Mouse (Mus musculus): ENCODE data around the gene Zfp229. TPM values are rescaled to one million over a fixed set of nuclear protein-coding genes. Genes with fewer than 3 reads are reported as not detected.
A peak's percentile ranks its signal among the peaks of the same experiment; 100 is the strongest.
"Not testable (repeated sequence)": the region's sequence is repeated elsewhere in the genome, so short reads cannot be mapped to it uniquely, and the experiment has no call there.

Gene Zfp229
- total RNA-seq (2015) (2.8 and 3.1 TPM in 2 replicates), total RNA-seq (2017) (4.0 and 4.4 TPM in 2 replicates)

DNA sequence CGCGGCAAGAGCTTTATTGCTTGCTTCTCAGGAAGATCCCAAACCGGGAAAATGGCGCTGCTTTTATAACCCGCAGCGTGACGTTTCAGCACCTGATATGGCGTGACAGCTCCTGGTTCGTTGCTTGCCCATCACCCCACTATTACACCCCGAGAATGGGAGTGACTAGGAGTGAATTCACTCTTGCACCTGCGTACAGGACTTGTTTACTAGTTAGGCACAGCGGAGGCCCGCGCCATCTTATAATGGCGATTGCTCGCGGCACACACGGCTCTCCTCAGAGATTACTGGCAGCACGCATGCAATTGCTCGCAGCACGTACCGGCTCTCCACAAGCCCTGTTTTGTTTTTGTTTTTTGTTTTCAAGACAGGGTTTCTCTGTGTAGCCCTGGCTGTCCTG, at the start of gene Zfp229:
Zfp229 (plus strand) TSS at position 301 of the 400 bp plus-strand sequence.
- not testable (repeated sequence) for ATAC-seq (ENCODE audit: poor library complexity, severe bottlenecking)

DNA sequence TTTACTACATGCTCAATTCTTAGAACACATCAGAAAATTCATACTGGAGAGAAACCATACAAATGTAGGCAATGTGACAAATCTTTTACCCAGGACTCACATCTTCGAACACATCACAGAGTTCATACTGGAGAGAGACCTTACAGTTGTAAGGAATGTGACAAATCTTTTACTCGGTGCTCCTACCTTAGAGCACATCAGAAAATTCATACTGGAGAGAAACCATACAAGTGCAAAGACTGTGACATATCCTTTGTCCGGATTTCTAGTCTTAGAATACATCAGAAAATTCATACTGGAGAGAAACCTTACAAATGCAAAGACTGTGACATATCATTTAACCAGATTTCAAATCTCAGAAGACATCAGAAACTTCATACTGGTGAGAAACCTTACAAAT, 39.0 kb upstream of the Zfp229 start, which contains the start of gene Gm10226:
Gm10226 (plus strand) TSS at position 301 of the 400 bp plus-strand sequence.
- ATAC-seq (ENCODE audit: poor library complexity, severe bottlenecking), result no peak

DNA sequence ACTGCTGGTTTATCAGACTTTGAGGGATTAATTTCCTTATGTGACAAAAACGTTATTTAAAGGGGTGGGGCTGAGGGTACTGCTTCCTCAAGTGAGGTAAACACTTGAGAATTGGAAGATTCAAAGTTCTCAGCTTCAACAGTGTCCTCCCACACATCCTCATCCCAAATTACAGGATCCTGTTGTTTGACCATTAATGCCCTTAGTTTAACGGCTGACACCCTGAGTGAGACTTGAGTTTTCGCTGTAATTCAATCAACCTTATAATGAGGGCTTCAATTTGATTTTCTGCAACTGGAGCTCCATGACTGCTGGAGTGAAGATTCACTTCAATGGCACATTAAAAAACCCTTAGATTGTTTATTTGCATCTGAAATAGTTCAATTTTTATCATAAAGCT, 37.3 kb upstream of the Zfp229 start:
- ATAC-seq (ENCODE audit: poor library complexity, severe bottlenecking), result no peak

DNA sequence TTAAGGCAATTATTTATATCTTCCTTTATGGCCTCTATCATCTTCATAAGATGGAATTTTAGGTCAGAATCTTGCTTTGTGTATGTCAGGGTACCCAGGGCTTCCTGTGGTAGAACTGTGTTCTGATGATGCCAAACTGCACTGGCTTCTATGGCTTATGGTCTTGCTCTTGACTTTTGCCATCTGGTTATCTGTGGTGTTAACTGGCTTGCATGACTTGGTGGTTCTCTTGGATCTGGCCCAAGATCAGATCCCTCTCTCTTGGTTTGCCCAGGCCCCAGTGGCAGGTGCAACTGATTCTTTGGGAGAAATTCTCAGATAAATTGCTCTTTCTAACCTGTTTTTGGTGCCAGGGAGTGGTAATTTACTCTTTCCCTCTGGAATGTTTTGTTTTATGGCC, 34.5 kb upstream of the Zfp229 start:
- ATAC-seq (ENCODE audit: poor library complexity, severe bottlenecking), result no peak

DNA sequence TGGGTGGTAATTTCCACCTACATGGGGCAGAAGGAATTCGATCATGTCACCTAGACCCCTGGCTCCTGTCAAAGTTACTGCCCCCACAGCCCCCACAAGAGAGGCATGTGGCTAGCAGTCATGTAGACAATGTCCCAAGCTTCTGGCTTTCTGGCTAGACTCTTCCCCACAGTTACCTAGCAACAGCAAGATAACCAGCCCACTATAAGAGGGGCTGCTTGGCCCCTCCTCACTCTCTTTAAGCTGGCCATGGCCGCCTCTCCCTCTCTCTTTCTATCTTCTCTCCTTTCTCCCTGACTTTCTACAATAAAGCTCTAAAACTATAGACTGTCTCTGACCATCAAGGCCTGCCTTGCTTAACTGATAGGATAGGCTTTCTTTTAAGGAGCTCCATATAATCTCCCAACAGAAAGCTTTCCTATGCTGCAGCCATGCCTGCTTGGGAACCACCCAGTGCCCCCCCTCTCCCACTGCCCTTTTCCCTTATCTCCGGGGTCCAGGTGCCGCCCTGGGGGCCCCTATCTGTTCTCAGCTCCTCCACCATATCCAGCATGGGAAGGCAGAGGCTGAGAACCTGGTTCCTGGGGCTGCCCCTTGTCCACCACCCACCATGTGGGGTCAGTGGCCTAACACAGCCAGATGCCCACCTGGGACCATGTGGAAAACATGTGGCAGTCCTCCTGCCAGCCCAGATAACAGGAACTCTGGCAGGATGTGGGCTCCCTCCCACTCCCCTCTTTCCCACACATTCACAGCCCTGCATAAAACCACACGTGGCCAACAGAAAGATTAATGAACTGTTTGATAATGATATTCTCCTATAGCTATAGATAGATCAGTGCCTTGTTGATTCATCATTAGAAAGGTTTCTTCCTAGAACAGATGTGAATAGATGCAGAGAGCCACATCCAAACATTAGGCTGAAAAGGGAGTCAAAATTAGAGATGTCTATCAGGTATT, 28.0 kb upstream of the Zfp229 start:
- ATAC-seq (ENCODE audit: poor library complexity, severe bottlenecking), result no peak

DNA sequence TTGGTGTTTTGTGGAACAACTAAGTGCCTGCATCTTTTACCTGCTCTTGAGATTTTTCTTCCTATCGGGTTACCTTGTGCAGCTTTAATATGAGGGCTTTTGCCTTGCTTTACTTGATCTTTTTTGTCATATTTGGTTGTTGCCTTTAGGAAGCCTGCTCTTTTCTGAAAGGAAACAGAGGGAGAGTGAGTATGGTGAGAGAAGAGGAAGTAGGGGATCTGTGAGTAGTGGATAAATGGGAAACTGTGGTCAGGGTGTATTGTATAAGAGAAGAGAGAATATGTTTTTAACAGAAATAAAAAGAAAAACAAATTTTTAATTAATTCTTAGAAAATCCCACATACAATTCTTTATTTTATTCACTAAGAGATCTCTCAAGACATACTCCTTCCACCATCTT, 27.2 kb upstream of the Zfp229 start:
- ATAC-seq (ENCODE audit: poor library complexity, severe bottlenecking), result peak; percentile 64

DNA sequence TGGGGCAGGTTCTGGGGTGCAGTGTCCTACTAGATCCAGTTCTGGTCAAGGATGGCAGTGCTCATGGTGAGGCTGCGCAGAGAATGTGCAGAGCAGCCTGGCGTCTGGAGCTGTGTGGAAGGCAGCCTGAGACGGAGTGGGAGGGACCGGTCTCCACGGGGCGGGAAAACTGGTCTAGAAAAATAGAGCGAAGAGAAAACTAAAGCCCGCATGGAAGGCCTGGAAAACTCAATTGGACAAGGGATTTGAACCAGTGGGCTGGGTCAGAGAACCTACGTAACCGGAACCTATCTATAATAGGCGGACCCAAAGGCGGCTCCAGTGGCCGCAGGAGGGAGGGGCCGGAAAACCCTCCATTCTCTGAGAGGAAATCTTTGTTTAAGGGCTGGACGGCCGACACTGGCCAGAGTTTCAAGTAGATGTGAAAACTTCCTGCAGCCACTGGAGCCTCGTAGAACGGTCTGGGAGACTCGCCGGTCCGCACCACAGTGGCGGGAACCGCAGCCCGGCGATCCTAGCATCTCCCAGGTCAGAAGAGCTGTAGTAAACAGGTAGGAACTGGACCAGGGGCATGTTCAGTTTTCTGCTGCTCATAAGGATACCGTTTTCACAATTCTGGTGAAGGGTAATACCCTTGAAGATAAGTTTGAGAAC, 23.1 kb upstream of the Zfp229 start, which contains the start of gene Zfp760:
Zfp760 (plus strand) TSS at position 399 of the 654 bp plus-strand sequence.
- ATAC-seq (ENCODE audit: poor library complexity, severe bottlenecking), result peak; percentile 94

DNA sequence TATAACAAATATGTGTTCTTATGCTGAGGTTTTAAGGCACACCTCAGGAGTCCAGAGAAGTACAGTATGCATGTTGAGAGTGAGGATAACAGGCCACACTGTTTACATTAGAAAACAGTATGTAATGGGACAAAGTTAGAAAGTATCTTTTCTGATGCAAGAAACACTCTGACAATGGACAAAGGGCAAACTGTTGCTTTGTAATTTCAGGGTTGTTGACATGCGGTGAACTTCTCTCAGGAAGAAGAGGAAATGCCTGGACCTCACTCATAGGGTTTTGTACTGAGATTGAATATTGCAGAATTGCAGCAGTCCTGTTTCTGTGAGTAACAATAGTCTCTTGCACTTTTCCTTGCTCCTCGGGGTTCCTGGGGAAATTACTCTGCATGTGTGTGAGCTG, 22.2 kb upstream of the Zfp229 start:
- ATAC-seq (ENCODE audit: poor library complexity, severe bottlenecking), result 0 out of 2 replicates have a peak, but pooled peaks have one; percentile 14

DNA sequence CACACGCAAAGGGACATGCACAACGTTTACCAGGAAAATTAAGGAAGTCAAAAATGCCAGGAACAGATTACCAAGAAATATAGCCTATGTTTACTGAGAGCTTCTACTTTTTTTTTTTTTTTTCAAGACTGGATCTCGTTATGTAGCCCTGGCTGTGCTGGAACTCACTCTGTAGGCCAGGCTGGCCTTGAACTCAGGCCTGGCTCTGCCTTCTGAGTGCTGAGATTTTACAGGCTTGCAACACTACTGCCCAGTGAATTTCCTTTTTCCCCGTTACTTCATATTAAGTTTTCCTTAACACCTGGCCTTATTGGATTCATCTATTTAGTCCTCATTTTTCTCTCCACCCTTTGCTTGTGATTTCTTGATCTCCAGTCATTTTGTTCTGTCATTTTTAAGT, 2.5 kb downstream of the Zfp229 start:
- 0 out of 2 replicates have a peak, but pooled peaks have one; percentile 11 for ATAC-seq (ENCODE audit: poor library complexity, severe bottlenecking)

DNA sequence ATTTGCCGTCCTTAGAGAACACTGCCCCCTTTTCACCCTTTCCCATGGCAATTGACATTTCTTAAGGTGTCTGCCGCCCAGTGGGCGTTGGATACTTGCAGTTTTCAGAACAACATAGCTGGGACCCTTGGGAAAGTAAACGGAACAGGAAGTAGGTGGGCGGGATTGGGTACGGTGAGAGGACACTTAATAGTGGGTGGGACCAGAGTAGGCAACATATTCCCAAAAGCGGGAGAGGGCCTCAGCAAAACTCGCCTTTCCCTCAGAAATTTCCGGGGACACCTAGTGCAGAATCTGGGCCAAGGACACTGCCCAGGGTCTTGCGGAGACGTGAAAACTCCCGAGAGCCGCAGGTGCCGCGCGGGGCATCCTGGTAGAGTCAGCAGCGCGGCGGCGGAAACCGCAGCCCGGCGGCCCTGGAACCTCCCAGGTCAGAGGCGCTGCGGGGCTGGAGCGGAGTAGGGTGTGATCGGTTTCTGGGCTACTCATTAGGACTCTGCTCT, 3.0 kb downstream of the Zfp229 start:
- peak; percentile 91 for ATAC-seq (ENCODE audit: poor library complexity, severe bottlenecking)

DNA sequence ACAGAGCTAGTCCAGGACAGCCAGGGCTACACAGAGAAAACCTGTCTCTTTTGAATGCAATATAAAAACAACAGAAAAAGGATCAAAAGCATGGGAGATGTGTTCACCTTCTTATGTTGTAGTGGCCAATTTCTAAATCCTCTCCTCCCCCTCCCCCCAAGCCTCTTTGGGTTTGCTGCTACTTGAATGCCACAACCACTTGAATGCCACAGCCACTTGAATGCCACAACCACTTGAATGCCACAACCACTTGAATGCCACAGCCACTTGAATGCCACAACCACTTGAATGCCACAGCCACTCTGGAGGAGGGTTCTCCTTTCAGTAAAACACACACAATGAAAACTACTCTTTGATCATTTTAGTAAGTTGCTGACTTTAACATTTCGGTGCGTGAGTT, 22.2 kb downstream of the Zfp229 start:
- ATAC-seq (ENCODE audit: poor library complexity, severe bottlenecking), result no peak

DNA sequence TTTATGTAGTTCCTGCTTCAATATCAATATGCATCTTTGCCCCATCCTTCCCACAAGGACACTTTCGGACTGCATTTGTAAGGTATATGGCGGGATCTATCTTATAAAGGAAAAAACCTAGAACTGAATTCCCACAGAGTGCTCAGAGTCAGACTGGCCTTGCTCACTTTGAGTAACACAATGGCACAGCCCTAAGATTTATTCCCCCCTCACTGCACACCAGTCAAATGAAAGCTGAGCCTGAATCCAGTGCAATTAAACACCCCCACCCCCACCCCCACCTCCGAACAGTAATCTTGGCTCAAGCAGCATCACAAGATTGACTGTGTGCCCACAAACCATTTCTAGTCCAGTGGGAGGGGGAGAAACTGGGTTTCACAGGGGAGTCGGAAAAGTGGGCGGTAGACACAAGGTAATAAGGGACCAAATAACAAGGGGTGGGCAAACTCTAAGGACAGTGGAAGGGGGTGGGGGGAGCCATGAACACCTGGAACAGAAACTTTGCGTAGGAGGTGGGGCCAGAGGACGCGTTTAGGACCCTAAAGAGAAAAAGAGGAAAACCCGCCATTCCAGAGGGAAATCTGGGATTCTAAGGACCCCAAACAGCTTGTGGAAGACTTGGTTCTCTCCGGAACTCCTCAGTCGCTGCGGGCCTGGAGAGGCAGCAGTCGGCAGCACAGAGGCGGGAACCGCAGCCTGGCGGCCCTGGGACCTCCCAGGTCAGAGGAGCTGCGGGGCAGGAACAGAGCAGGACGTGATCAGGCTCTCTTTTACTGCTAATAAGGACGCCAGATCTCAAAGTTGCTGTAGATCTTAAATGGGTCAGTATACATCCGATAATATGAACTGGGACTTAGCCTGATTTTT, 23.0 kb downstream of the Zfp229 start:
- no peak for ATAC-seq (ENCODE audit: poor library complexity, severe bottlenecking)

DNA sequence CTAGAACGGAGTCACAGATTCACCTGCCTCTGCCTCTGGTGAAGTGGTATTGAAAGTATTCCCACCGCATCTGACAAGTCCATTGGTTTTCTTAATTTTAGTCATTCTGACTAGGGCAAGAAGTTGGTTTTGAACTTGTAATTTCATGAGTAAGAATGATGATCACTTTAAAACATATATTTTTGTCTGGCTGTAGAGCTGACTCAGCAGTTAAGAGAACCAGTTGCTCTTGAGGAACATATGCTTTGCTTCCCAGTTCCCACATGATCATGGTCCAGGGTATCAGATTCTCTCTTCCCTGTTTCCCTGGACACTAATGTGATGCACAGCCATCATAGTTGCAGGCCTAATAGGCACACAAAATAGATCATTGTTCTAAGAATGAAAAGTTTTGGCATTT, 39.7 kb downstream of the Zfp229 start:
- ATAC-seq (ENCODE audit: poor library complexity, severe bottlenecking), result no peak

DNA sequence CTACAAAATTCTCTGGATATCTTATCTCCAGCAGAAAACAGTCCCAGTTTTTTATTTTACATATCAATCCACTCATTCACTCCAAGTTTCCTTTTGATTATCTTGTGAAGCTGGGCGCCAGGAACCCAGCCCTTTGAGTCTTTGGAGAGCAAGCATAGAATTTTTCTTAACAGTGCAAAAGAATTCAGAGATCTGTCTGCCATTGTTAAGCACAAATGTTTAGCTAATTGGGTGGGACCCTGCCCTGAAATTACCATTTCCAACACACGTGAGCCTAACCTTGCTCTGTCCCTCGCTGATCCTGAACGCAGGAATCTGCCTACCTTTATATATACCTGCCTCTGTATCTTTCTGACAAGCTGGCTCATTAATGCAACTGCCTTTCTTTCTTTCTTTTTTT, 61.7 kb downstream of the Zfp229 start:
- no peak for ATAC-seq (ENCODE audit: poor library complexity, severe bottlenecking)

DNA sequence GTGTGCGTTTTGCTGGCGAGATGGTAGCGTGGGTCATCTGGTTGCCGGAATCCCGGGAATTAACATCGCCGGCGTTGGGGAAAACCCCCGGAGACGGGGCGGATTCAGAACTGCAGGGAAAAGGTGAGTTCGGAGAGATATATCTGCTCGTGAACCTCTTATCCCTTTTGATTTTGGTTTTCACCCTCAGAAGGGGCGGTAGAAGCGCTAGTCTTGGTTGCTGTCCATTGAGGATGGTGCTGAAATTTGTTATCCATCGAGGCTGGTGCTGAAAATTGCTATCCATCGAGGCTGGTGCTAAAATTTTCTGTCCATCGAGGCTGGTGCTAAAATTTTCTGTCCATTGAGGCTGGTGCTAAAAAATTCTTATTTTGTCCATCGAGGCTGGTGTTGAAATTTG, 70.8 kb downstream of the Zfp229 start:
- ATAC-seq (ENCODE audit: poor library complexity, severe bottlenecking), result not testable (repeated sequence)

Other genes with a start within 250 kb of the Zfp229 start
- 23.9 and 25.5 TPM in 2 replicates for gene Zfp53, start 241.8 kb upstream of the Zfp229 start, total RNA-seq (2015)
- 13.7 and 16.0 TPM in 2 replicates for gene Zfp53, start 241.8 kb upstream of the Zfp229 start, total RNA-seq (2017)
- gene Zfp52, start 195.3 kb upstream of the Zfp229 start, total RNA-seq (2015), result 20.2 and 25.4 TPM in 2 replicates
- gene Zfp52, start 195.3 kb upstream of the Zfp229 start, total RNA-seq (2017), result 31.0 and 36.1 TPM in 2 replicates
- gene Zfp948, start 163.8 kb upstream of the Zfp229 start, total RNA-seq (2015), result 2.0 and 3.4 TPM in 2 replicates
- gene Zfp948, start 163.8 kb upstream of the Zfp229 start, total RNA-seq (2017), result 1.8 and 3.0 TPM in 2 replicates
- 9.4 and 10.8 TPM in 2 replicates for gene Zfp983, start 80.2 kb upstream of the Zfp229 start, total RNA-seq (2015)
- 4.6 and 6.5 TPM in 2 replicates for gene Zfp983, start 80.2 kb upstream of the Zfp229 start, total RNA-seq (2017)
- gene Gm10226, start 38.9 kb upstream of the Zfp229 start, total RNA-seq (2015), result 13.3 TPM in 1 of 2 replicates, not detected in the other
- 2.2 and 14.0 TPM in 2 replicates for gene Gm10226, start 38.9 kb upstream of the Zfp229 start, total RNA-seq (2017)
- gene Zfp760, start 23.1 kb upstream of the Zfp229 start, total RNA-seq (2015), result 5.0 and 5.1 TPM in 2 replicates
- gene Zfp760, start 23.1 kb upstream of the Zfp229 start, total RNA-seq (2017), result 5.9 and 8.5 TPM in 2 replicates
- 0.47 and 1.4 TPM in 2 replicates for gene Zfp820, start 115.0 kb downstream of the Zfp229 start, total RNA-seq (2015)
- 0.55 and 0.94 TPM in 2 replicates for gene Zfp820, start 115.0 kb downstream of the Zfp229 start, total RNA-seq (2017)
- gene Zfp995, start 179.1 kb downstream of the Zfp229 start, total RNA-seq (2015), result 15.0 and 15.5 TPM in 2 replicates
- gene Zfp995, start 179.1 kb downstream of the Zfp229 start, total RNA-seq (2017), result 12.1 and 13.5 TPM in 2 replicates
- 25.6 and 26.1 TPM in 2 replicates for gene Zfp942, start 231.7 kb downstream of the Zfp229 start, total RNA-seq (2015)
- 12.5 and 13.2 TPM in 2 replicates for gene Zfp942, start 231.7 kb downstream of the Zfp229 start, total RNA-seq (2017)
- gene Zfp943, start 231.8 kb downstream of the Zfp229 start, total RNA-seq (2015), result 24.1 and 28.3 TPM in 2 replicates
- gene Zfp943, start 231.8 kb downstream of the Zfp229 start, total RNA-seq (2017), result 22.4 and 27.7 TPM in 2 replicates

Measured in megakaryocyte, adult 5-6 weeks (primary cell).